Mouse (Mus musculus) heart, postnatal 0 days (tissue): Measurements from ENCODE around the gene Neurl3. TPM values are rescaled to one million over a fixed set of nuclear protein-coding genes. Genes with fewer than 3 reads are reported as not detected.

Source experiments
- ATAC-seq: fragments of 200-750 bp; cut with Nextera tagmentation; 2 replicates; pipeline ENCODE4 v1.8.0; 2017; ENCODE audit warnings: low read depth, moderate number of reproducible peaks, moderate library complexity; ENCODE audit not compliant: insufficient read depth
- DNase-seq: peaks from one replicate; pipeline ENCODE4 v3.0.0-alpha.2; 2016; ENCODE audit warnings: low spot score
- H3K27ac ChIP-seq: fragments of 300-500 bp; sonication (generic); 2 replicates; pipeline ENCODE4 v1.5.1; 2014; ENCODE audit warnings: low read depth, mild to moderate bottlenecking
- H3K27me3 ChIP-seq: fragments of 300-500 bp; sonication (generic); 2 replicates; pipeline ENCODE4 v1.6.1; 2014; ENCODE audit warnings: low read length, mixed read lengths; ENCODE audit not compliant: control insufficient read depth, insufficient read depth
- H3K36me3 ChIP-seq: fragments of 300-500 bp; sonication (generic); replicated peaks from 2 replicates; pipeline ENCODE4 v1.6.1; 2014; ENCODE audit warnings: low read length, mixed read lengths; ENCODE audit not compliant: control insufficient read depth, insufficient read depth
- H3K4me1 ChIP-seq: fragments of 300-500 bp; sonication (generic); 2 replicates; pipeline ENCODE4 v1.6.1; 2014; ENCODE audit warnings: antibody characterized with exemption; ENCODE audit not compliant: control insufficient read depth, insufficient read depth
- H3K4me2 ChIP-seq: fragments of 300-500 bp; sonication (generic); 2 replicates; pipeline ENCODE4 v1.6.1; 2014; ENCODE audit warnings: low read depth, mild to moderate bottlenecking, low read length, moderate library complexity
- H3K4me3 ChIP-seq: fragments of 300-500 bp; sonication (generic); 2 replicates; pipeline ENCODE4 v1.5.1; 2014; ENCODE audit warnings: low read depth, low read length
- H3K9ac ChIP-seq: fragments of 300-500 bp; sonication (generic); replicated peaks from 2 replicates; pipeline ENCODE4 v1.6.1; 2014; ENCODE audit warnings: low read depth, low read length, mixed read lengths
- H3K9me3 ChIP-seq: fragments of 300-500 bp; sonication (generic); replicated peaks from 2 replicates; pipeline ENCODE4 v1.6.1; 2016; ENCODE audit warnings: low read length; ENCODE audit not compliant: control insufficient read depth
- CTCF ChIP-seq: IDR thresholded peaks from 2 replicates; pipeline ENCODE4 v1.5.1; 2016; ENCODE audit warnings: antibody characterized with exemption, control low read depth, low read depth
- EP300 ChIP-seq: IDR thresholded peaks from 2 replicates; pipeline ENCODE4 v1.6.1; 2016; ENCODE audit warnings: antibody characterized with exemption, low read depth
- WGBS: fragments of 180-500 bp; shearing (Covaris S2); extraction: QIAGEN DNeasy Blood & Tissue Kit; methylation state at CpG from one replicate; pipeline ENCODE4 v1.1.7; 2014; 5-methylcytosine and 5-hydroxymethylcytosine counted together
- polyA plus RNA-seq: library from polyadenylated mRNA; unstranded; fragments of >200 nt; fragmentation: Nextera tagmentation; extraction: Ambion mirVana; gene quantifications from 2 replicates; pipeline ENCODE4 v1.2.1, GENCODE M21; 2015
- total RNA-seq: library from RNA; depleted of rRNA; stranded (reverse); fragments of >200 nt; gene quantifications from 2 replicates; pipeline ENCODE4 v1.2.3, GENCODE M21; 2014; ENCODE audit warnings: low replicate concordance; rRNA removed

The Neurl3 gene
- total RNA-seq: 5.7 and 12.9 TPM in 2 replicates
- polyA plus RNA-seq: 3.6 and 4.3 TPM in 2 replicates

DNA sequence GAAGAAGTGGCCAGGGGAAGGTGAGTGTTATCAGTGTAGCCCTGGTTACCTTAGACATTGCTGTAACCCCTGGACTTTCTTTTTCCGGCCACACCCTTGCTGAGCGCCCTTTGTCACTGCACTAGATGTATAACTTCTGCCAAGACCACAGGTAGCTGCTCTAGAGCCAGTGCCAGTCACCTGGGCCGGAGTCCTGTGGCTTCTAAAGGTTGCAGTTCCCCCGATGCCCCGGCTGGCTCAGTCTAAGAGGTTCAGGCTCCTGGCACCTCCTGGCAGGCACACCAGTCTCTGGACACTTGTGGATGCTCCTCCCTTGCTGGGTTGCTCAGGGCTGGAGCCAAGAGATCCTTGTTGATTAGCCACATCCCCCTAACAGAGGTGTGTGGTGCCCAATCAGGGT is at the start of gene Neurl3:
Gene Neurl3, minus strand, starts transcription at position 225 of the 400 bp plus-strand sequence.
- Histone ChIP-seq H3K4me2 (peak within 1 kb of the TSS; percentile 47), H3K4me3 (no peak within 1 kb of the TSS), H3K9me3 (no peaks in the 10 kb centered on the region), H3K36me3 (no peaks in the 10 kb centered on the region), H3K27ac (peak within 1 kb of the TSS; percentile 71), H3K27me3 (no peaks in the 10 kb centered on the region), H3K4me1 (peaks cover 27% of the 10 kb centered on the region), H3K9ac (no peak within 1 kb of the TSS)
- 85% methylated on average over 5 of the region's 5 CpGs for WGBS
- DNase-seq: no peak
- TF ChIP-seq CTCF (no peak), EP300 (no peak)
- no peak for ATAC-seq

DNA sequence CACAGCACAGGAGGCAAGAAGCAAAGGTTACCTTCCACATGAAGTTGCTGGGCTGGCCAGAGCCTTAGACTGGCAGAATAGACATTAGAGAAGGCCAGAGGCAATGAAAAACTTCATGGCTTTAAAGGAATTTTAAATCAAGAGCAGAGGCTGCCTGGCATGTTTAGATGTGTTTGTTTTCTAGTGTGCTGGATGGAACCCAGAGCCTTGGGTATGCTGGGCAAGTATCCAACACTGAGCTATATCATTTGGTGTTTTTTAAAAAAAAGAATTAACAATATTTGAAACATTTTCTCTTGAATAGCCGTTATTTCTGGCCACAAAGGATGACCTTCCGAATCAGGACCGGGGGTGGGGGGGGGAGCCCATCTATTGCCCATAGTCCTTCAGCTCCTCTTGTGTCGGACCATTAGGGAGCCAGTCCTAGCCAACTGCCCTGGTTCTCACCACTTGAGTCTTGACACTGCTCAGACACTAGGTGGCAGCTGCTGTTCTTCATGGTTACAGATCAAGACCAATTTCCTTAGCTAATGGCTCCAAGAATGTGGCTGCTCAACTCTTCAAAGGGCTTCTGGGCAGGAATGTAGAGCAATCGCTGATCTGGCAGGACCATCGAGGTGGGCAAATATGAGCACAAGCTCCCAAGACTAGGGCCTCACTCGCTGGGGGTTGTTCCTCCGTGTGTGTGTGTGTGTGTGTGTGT is 49.4 kb upstream of the Neurl3 start:
- no peak overlapping the region for H3K4me3 ChIP-seq
- H3K27me3 ChIP-seq: no peaks in the 10 kb centered on the region
- H3K36me3 ChIP-seq: peaks cover 28% of the 10 kb centered on the region
- WGBS: 33% methylated on average over 8 of the region's 8 CpGs
- H3K27ac ChIP-seq: no peak overlapping the region
- DNase-seq: peak; percentile 81
- ATAC-seq: peak; percentile 73
- H3K4me1 ChIP-seq: no peaks in the 10 kb centered on the region
- no peak overlapping the region for H3K9ac ChIP-seq
- no peak overlapping the region for H3K4me2 ChIP-seq
- TF ChIP-seq EP300: no peak
- peak; percentile 77 for TF ChIP-seq CTCF
- H3K9me3 ChIP-seq: no peaks in the 10 kb centered on the region

DNA sequence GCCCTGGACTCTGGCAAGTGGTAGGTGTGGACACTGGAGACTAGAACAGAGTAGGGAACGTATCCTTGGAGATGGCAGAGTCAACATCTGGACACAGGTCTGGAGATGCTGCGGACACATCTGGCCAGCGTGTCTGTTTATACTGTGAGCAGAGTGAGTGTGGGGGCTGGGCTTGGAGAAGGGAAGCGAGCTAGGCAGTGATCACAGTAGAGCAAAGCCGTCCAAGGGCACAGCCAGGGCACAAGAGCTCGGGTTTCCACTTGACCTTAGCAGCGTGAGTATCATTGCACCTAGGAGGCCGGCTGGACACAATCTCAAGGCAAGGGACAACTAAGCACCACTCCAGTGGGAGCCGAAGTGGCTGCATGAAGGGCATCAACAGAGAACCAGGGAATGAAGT is 48.6 kb upstream of the Neurl3 start:
- no peak overlapping the region for H3K4me2 ChIP-seq
- 42% methylated on average over 9 of the region's 9 CpGs for WGBS
- DNase-seq (no peak), ATAC-seq (no peak)
- TF ChIP-seq CTCF (no peak), EP300 (no peak)
- H3K4me3 ChIP-seq: no peak overlapping the region
- no peak overlapping the region for H3K27ac ChIP-seq
- H3K4me1 ChIP-seq: no peaks in the 10 kb centered on the region
- no peak overlapping the region for H3K9ac ChIP-seq
- H3K9me3 ChIP-seq: no peaks in the 10 kb centered on the region
- H3K36me3 ChIP-seq: peaks cover 33% of the 10 kb centered on the region
- H3K27me3 ChIP-seq: no peaks in the 10 kb centered on the region

DNA sequence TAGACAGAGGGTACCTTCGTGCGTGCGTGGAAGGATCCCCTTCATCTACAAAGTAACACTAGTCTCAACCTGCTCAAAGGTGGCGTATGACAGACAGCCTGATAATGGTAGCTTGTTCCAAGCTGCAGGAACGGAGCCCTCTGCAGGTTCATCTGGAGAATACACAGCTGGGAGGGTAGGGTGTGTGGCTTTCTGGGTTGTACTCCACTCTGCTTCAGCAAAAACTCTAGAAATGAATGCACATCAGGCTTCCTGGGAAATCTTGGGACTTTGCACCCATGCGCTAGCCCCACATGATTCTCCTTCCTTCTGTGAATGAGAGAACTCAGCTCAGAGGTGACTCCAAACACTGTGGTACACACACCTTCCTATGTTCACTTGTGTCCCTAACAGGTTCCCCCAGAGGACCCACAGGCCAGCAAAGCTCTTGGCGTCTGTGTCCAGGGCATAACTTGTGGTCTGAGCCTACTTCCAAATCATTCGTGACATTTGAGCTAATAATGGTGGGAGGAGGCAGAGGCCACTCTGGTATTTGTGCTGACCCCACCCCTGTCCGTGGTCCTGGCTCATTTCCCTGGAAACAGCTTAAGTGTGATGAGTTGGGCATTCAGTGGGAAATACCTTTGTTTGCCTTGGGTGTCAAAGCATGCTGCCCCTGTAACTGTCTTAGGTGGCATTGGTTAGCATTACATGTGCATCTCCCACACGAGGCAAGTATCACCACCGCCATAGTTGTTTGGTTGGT is 47.5 kb upstream of the Neurl3 start:
- no peak for TF ChIP-seq EP300
- TF ChIP-seq CTCF: peak; percentile 25
- Histone ChIP-seq H3K4me1 (no peaks in the 10 kb centered on the region), H3K4me2 (no peak overlapping the region), H3K9me3 (no peaks in the 10 kb centered on the region), H3K4me3 (no peak overlapping the region), H3K27ac (no peak overlapping the region), H3K36me3 (peaks cover 43% of the 10 kb centered on the region), H3K9ac (no peak overlapping the region), H3K27me3 (no peaks in the 10 kb centered on the region)
- WGBS: 67% methylated on average over 11 of the region's 11 CpGs
- ATAC-seq: no peak
- DNase-seq: no peak

DNA sequence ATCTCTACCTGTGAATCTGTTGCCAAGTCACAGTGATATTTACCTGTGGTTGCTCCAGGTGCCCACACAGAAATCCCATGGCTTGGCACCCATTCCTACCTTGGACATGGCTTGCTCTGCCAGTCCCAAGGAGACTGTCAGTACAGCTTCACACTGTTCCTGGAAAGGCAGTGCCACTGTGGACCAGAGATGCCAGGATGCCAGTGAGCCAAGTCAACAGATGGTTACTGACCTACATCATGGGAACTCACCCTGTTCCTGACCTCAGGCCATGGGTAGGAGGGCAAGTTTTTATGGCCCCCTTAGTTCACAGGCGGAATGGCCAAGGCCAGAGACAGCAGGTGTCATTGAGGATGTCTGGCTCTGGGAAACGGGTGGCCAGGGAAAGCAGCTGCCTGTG is 46.7 kb upstream of the Neurl3 start:
- Histone ChIP-seq H3K9ac (no peak overlapping the region), H3K4me3 (no peak overlapping the region), H3K4me1 (no peaks in the 10 kb centered on the region), H3K27me3 (no peaks in the 10 kb centered on the region), H3K9me3 (no peaks in the 10 kb centered on the region), H3K36me3 (peaks cover 45% of the 10 kb centered on the region), H3K27ac (no peak overlapping the region), H3K4me2 (no peak overlapping the region)
- DNase-seq (no peak), ATAC-seq (no peak)
- 76% methylated on average over 2 of the region's 2 CpGs for WGBS
- TF ChIP-seq EP300 (no peak), CTCF (no peak)
